Mouse (Mus musculus) left cerebral cortex, postnatal 4 days (tissue): ENCODE measurements around the gene Kif26a. TPM values are rescaled to one million over a fixed set of nuclear protein-coding genes. Genes with fewer than 3 reads are reported as not detected.

Source experiments
- DNase-seq: peaks from one replicate; pipeline ENCODE4 v3.0.0-alpha.2; 2022
- intact Hi-C: fragments of 180-260 bp; cut with DNase I; formaldehyde crosslinking; loops from one replicate; pipeline ENCODE4 v1.15.1; 2025
- total RNA-seq, 2 experiments: library from RNA; stranded (reverse); gene quantifications; 2 replicates each; pipeline ENCODE4 v1.2.3; 2021

Kif26a gene
- total RNA-seq, 2 experiments from 2014 or later = 23.0 to 24.6 TPM

- intact Hi-C loops = no loop called here
- DNase-seq = no peak
Measured at GRCm38 (mm10) chr12:112158246-112158645, 12.2 kb downstream of the Kif26a start.

- no peak for DNase-seq
- intact Hi-C loops = no loop called here
Measured at GRCm38 (mm10) chr12:112158784-112159183, 12.8 kb downstream of the Kif26a start.

- no peak for DNase-seq
- intact Hi-C loops = no loop called here
Measured at GRCm38 (mm10) chr12:112163981-112164839, 18.2 kb downstream of the Kif26a start.

GRCm38 (mm10) chr12:112164840-112165219 is 18.8 kb downstream of the Kif26a start:
- no peak for DNase-seq
- intact Hi-C loops = no loop called here

- intact Hi-C loops = no loop called here
- no peak for DNase-seq
Measured at GRCm38 (mm10) chr12:112169240-112169639, 23.2 kb downstream of the Kif26a start.

GRCm38 (mm10) chr12:112170671-112171574 is 24.9 kb downstream of the Kif26a start:
- intact Hi-C loops = no loop called here
- no peak for DNase-seq

- intact Hi-C loops = no loop called here
- no peak for DNase-seq
Measured at GRCm38 (mm10) chr12:112171657-112172056, 25.6 kb downstream of the Kif26a start.

- no peak for DNase-seq
- intact Hi-C loops = no loop called here
Measured at GRCm38 (mm10) chr12:112172214-112172613, 26.2 kb downstream of the Kif26a start.

- intact Hi-C loops = no loop called here
- peak; percentile 47 for DNase-seq
Measured at GRCm38 (mm10) chr12:112177679-112178078, 31.7 kb downstream of the Kif26a start.

GRCm38 (mm10) chr12:112179687-112180086 is 33.7 kb downstream of the Kif26a start:
- DNase-seq = no peak
- intact Hi-C loops = no loop called here

- intact Hi-C loops = no loop called here
- DNase-seq = no peak
Measured at GRCm38 (mm10) chr12:112181921-112182608, 36.1 kb downstream of the Kif26a start.

- DNase-seq = no peak
- intact Hi-C loops = no loop called here
Measured at GRCm38 (mm10) chr12:112182609-112182955, 36.6 kb downstream of the Kif26a start.

GRCm38 (mm10) chr12:112183675-112184074 is 37.7 kb downstream of the Kif26a start:
- intact Hi-C loops = no loop called here

GRCm38 (mm10) chr12:112184390-112184789 is 38.4 kb downstream of the Kif26a start:
- DNase-seq = no peak

More at GRCm38 (mm10) chr12:112183675-112184074, 37.7 kb downstream of the Kif26a start:
- no peak for DNase-seq

GRCm38 (mm10) chr12:112186899-112187298 is 40.9 kb downstream of the Kif26a start:
- intact Hi-C loops = no loop called here
- DNase-seq = no peak

More at GRCm38 (mm10) chr12:112184390-112184789, 38.4 kb downstream of the Kif26a start:
- intact Hi-C loops = no loop called here

- no peak for DNase-seq
- intact Hi-C loops = no loop called here
Measured at GRCm38 (mm10) chr12:112191753-112192152, 45.7 kb downstream of the Kif26a start.

GRCm38 (mm10) chr12:112195019-112195418 is 49.0 kb downstream of the Kif26a start:
- DNase-seq = no peak
- intact Hi-C loops = no loop called here

GRCm38 (mm10) chr12:112196562-112196961 is 50.6 kb downstream of the Kif26a start:
- DNase-seq = no peak
- intact Hi-C loops = no loop called here

- intact Hi-C loops = no loop called here
- no peak for DNase-seq
Measured at GRCm38 (mm10) chr12:112199363-112199762, 53.4 kb downstream of the Kif26a start.

- intact Hi-C loops = no loop called here
- DNase-seq = no peak
Measured at GRCm38 (mm10) chr12:112200045-112200444, 54.0 kb downstream of the Kif26a start.

GRCm38 (mm10) chr12:112207163-112207562 is 61.2 kb downstream of the Kif26a start:
- intact Hi-C loops = no loop called here
- peak; percentile 51 for DNase-seq
